Mouse (Mus musculus) small intestine, adult 10 weeks (tissue): Measurements from ENCODE around the gene Pik3r5. TPM values are rescaled to one million over a fixed set of nuclear protein-coding genes. Genes with fewer than 3 reads are reported as not detected.

ENCODE experiments used
- polyA plus RNA-seq: library from polyadenylated mRNA; stranded (reverse); fragments of 350-450 nt; fragmentation: Illumina TruSeq; extraction: RNeasy Lipid Tissue Mini Kit (QIAGEN cat#74804); gene quantifications from one replicate; pipeline ENCODE4 v1.2.3, GENCODE M21; 2014; ENCODE audit warnings: low replicate concordance

Gene Pik3r5
- polyA plus RNA-seq: 0.67 TPM

GRCm38 (mm10) chr11:68431699-68432360 lies at the start of gene Pik3r5:
Gene Pik3r5 (plus strand): TSS chr11:68432121.

GRCm38 (mm10) chr11:68400727-68401219 lies 31.1 kb upstream of the Pik3r5 start, which contains the start of gene Ntn1:
Gene Ntn1 (minus strand): TSS chr11:68400823.

GRCm38 (mm10) chr11:68502902-68503629 lies 71.1 kb downstream of the Pik3r5 start, which contains the start of gene Pik3r6:
Gene Pik3r6 (plus strand): TSS chr11:68503019.

Other genes starting within 250 kb of the Pik3r5 start
- gene Ntn1, start 31.3 kb upstream of the Pik3r5 start, polyA plus RNA-seq: 0.85 TPM
- gene Pik3r6, start 70.9 kb downstream of the Pik3r5 start, polyA plus RNA-seq: not detected
- 0.59 TPM for gene Mfsd6l, start 124.1 kb downstream of the Pik3r5 start, polyA plus RNA-seq
- not detected for gene Ccdc42, start 154.9 kb downstream of the Pik3r5 start, polyA plus RNA-seq